Mouse (Mus musculus) intestine, postnatal 0 days (tissue): ENCODE results near the gene C1galt1c1. TPM values are rescaled to one million over a fixed set of nuclear protein-coding genes. Genes with fewer than 3 reads are reported as not detected.
A peak's percentile ranks its signal among the peaks of the same experiment; 100 is the strongest.

Source experiments
- ATAC-seq: fragments of 200-750 bp; cut with Nextera tagmentation; 2 replicates; pipeline ENCODE4 v1.8.0; 2017; ENCODE audit warnings: mild to moderate bottlenecking, moderate TSS enrichment, moderate library complexity
- H3K27ac ChIP-seq: fragments of 300-500 bp; sonication (generic); 2 replicates; pipeline ENCODE4 v1.5.1; 2014; ENCODE audit warnings: mild to moderate bottlenecking, low read depth, low read length, moderate library complexity
- H3K27me3 ChIP-seq: fragments of 300-500 bp; sonication (generic); replicated peaks from 2 replicates; pipeline ENCODE4 v1.6.1; 2014; ENCODE audit warnings: low read length, mixed read lengths; ENCODE audit not compliant: control insufficient read depth, insufficient read depth
- H3K36me3 ChIP-seq: fragments of 300-500 bp; sonication (generic); 2 replicates; pipeline ENCODE4 v1.6.1; 2014; ENCODE audit warnings: mild to moderate bottlenecking, moderate library complexity; ENCODE audit not compliant: control insufficient read depth, insufficient read depth
- H3K4me1 ChIP-seq: fragments of 300-500 bp; sonication (generic); replicated peaks from 2 replicates; pipeline ENCODE4 v1.6.1; 2014; ENCODE audit warnings: antibody characterized with exemption, low read length, mixed read lengths; ENCODE audit not compliant: control insufficient read depth, insufficient read depth
- H3K4me2 ChIP-seq: fragments of 300-500 bp; sonication (generic); replicated peaks from 2 replicates; pipeline ENCODE4 v1.6.1; 2014; ENCODE audit warnings: low read depth, mild to moderate bottlenecking, moderate library complexity
- H3K4me3 ChIP-seq: fragments of 300-500 bp; sonication (generic); 2 replicates; pipeline ENCODE4 v1.5.1; 2014; ENCODE audit warnings: low read depth, low read length
- H3K9ac ChIP-seq: fragments of 300-500 bp; sonication (generic); 2 replicates; pipeline ENCODE4 v1.6.1; 2014; ENCODE audit warnings: mild to moderate bottlenecking, low read depth, low read length
- H3K9me3 ChIP-seq: fragments of 300-500 bp; sonication (generic); 2 replicates; pipeline ENCODE4 v1.6.1; 2016; ENCODE audit warnings: mixed run types; ENCODE audit not compliant: control insufficient read depth
- CTCF ChIP-seq: sonication (generic); IDR thresholded peaks from 2 replicates; pipeline ENCODE4 v1.5.1; 2016; ENCODE audit warnings: low read depth, mild to moderate bottlenecking, control low read depth, antibody characterized with exemption, moderate library complexity
- WGBS: fragments of 180-500 bp; shearing (Covaris S2); extraction: QIAGEN DNeasy Blood & Tissue Kit; methylation state at CpG from one replicate; pipeline ENCODE4 v1.1.7; 2014; 5-methylcytosine and 5-hydroxymethylcytosine counted together
- polyA plus RNA-seq: library from polyadenylated mRNA; unstranded; fragments of >200 nt; fragmentation: Nextera tagmentation; extraction: Ambion mirVana; gene quantifications from 2 replicates; pipeline ENCODE4 v1.2.1, GENCODE M21; 2015

The C1galt1c1 gene
- polyA plus RNA-seq, 1 experiment from 2014 or later: 68.9 TPM

- WGBS: 17% methylated on average over 26 of the region's 26 CpGs
- Histone ChIP-seq H3K9ac (peak within 1 kb of the TSS; percentile 35; the same call in 1 of the 2 replicates), H3K36me3 (no peaks in the 10 kb centered on the region), H3K4me3 (peak within 1 kb of the TSS; percentile 49), H3K9me3 (no peaks in the 10 kb centered on the region), H3K4me1 (no peaks in the 10 kb centered on the region), H3K4me2 (peak within 1 kb of the TSS; percentile 62), H3K27me3 (no peaks in the 10 kb centered on the region), H3K27ac (peak within 1 kb of the TSS; percentile 79)
- no peak for TF ChIP-seq CTCF
- peak; percentile 81 for ATAC-seq
Measured at GRCm38 (mm10) chrX:38600177-38600994, 34.5 kb downstream of the C1galt1c1 start, which contains the start of gene Mcts1. Mcts1 (plus strand) TSS chrX:38600578.

- Histone ChIP-seq H3K4me3 (no peak overlapping the region), H3K4me1 (no peaks in the 10 kb centered on the region), H3K9ac (no peak overlapping the region), H3K9me3 (no peaks in the 10 kb centered on the region), H3K27ac (no peak overlapping the region), H3K36me3 (no peaks in the 10 kb centered on the region), H3K27me3 (no peaks in the 10 kb centered on the region), H3K4me2 (no peak overlapping the region)
- 50% methylated on average over 5 of the region's 5 CpGs for WGBS
- no peak for TF ChIP-seq CTCF
- ATAC-seq: no peak
Measured at GRCm38 (mm10) chrX:38593180-38593889, 41.6 kb downstream of the C1galt1c1 start.

GRCm38 (mm10) chrX:38591749-38592148, 43.1 kb downstream of the C1galt1c1 start:
- Histone ChIP-seq H3K4me2 (no peak overlapping the region), H3K27me3 (no peaks in the 10 kb centered on the region), H3K27ac (no peak overlapping the region), H3K9ac (no peak overlapping the region), H3K4me3 (no peak overlapping the region), H3K9me3 (no peaks in the 10 kb centered on the region), H3K36me3 (no peaks in the 10 kb centered on the region), H3K4me1 (no peaks in the 10 kb centered on the region)
- no peak for ATAC-seq
- WGBS: 73% methylated on average over 3 of the region's 3 CpGs
- TF ChIP-seq CTCF: no peak

- Histone ChIP-seq H3K9ac (no peak overlapping the region), H3K4me3 (no peak overlapping the region), H3K27ac (no peak overlapping the region), H3K4me2 (no peak overlapping the region), H3K36me3 (no peaks in the 10 kb centered on the region), H3K4me1 (no peaks in the 10 kb centered on the region), H3K27me3 (no peaks in the 10 kb centered on the region), H3K9me3 (no peaks in the 10 kb centered on the region)
- 40% methylated on average over 4 of the region's 4 CpGs for WGBS
- no peak for ATAC-seq
- TF ChIP-seq CTCF: no peak
Measured at GRCm38 (mm10) chrX:38589827-38590226, 45.1 kb downstream of the C1galt1c1 start.

- Histone ChIP-seq H3K36me3 (no peaks in the 10 kb centered on the region), H3K4me2 (no peak overlapping the region), H3K4me1 (no peaks in the 10 kb centered on the region), H3K4me3 (no peak overlapping the region), H3K9ac (no peak overlapping the region), H3K27me3 (no peaks in the 10 kb centered on the region), H3K27ac (no peak overlapping the region), H3K9me3 (no peaks in the 10 kb centered on the region)
- no peak for TF ChIP-seq CTCF
- no peak for ATAC-seq
Measured at GRCm38 (mm10) chrX:38583261-38583660, 51.6 kb downstream of the C1galt1c1 start.

GRCm38 (mm10) chrX:38581140-38581539, 53.7 kb downstream of the C1galt1c1 start:
- no peak for TF ChIP-seq CTCF
- Histone ChIP-seq H3K4me1 (no peaks in the 10 kb centered on the region), H3K9ac (no peak overlapping the region), H3K36me3 (no peaks in the 10 kb centered on the region), H3K4me3 (no peak overlapping the region), H3K27ac (no peak overlapping the region), H3K9me3 (no peaks in the 10 kb centered on the region), H3K27me3 (no peaks in the 10 kb centered on the region), H3K4me2 (no peak overlapping the region)
- WGBS: 96% methylated on average over 1 of the region's 1 CpGs
- ATAC-seq: no peak

Other genes starting within 250 kb of the C1galt1c1 start
- gene Lamp2, start 178.6 kb downstream of the C1galt1c1 start, polyA plus RNA-seq: 329 and 355 TPM in 2 replicates
- 12.7 and 12.9 TPM in 2 replicates for gene Cul4b, start 58.9 kb downstream of the C1galt1c1 start, polyA plus RNA-seq
- gene Mcts1, start 34.5 kb downstream of the C1galt1c1 start, polyA plus RNA-seq: 93.5 and 94.7 TPM in 2 replicates
- gene 6030498E09Rik, start 137.6 kb upstream of the C1galt1c1 start, polyA plus RNA-seq: 0.12 and 0.22 TPM in 2 replicates